Mouse (Mus musculus): ENCODE measurements around the gene Myh14.

- no peak for TF ChIP-seq CTCF (IDR thresholded peaks at IDR 0.05; ENCODE audit: borderline replicate concordance, insufficient read depth, low read depth, low read length)
- TF ChIP-seq POLR2A (IDR thresholded peaks at IDR 0.05; ENCODE audit: borderline replicate concordance, insufficient read depth, low read length): no peak
These were observed 58.5 kb downstream of the Myh14 start for GRCm38 (mm10) chr7:44612192-44612591.
